Mouse (Mus musculus) right cerebral cortex, adult 18-20 months (tissue): ENCODE results near the gene Lhx1.

Source experiments
- DNase-seq: peaks from one replicate; pipeline ENCODE4 v3.0.0; 2022; ENCODE audit warnings: mixed read lengths

The Lhx1 gene

GRCm38 (mm10) chr11:84525421-84526274 lies at the start of gene Lhx1:
TSS of gene Lhx1 (minus strand) at chr11:84525535.
- no peak for DNase-seq

- DNase-seq: no peak
Observed at GRCm38 (mm10) chr11:84574834-84575233, 49.5 kb upstream of the Lhx1 start.

DNA sequence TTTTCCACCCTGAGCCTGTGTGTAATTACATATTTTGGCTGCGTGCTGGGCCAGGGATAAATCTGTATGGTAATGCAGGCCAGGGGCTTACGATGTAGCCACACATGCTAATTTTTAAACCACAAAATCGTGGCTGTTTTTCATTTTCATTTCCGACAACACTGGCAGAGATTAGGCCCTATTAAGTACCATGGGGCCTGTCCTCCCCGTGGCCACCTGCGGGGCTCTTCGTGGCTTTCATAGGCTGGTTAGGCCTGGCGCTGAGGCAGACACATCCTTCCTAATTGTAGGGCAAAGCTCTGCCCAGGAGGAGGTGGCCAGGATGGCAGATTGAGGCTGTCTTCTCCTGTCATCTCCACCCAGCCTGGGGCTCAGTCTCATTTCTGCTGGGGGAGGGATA lies 48.3 kb upstream of the Lhx1 start:
- DNase-seq: no peak

DNA sequence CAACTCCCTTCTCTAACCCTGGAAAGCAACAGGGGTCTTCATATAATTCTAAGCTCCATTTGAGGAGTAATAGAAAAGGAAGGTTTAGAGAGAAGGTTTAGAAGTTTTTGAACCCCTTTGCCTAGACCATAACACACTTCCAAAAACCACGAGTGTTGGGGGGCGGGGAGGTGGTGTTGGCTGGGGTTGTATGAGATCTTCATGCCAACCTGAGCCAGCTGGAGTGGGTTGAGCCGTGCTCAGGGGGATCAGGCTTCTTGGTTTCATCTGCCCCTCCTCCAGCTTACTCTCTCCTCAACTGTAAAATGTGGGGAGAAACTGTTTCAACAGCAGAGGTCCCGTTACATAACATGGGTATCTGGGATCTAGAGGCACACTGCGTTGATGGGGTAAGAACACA lies 45.5 kb upstream of the Lhx1 start:
- DNase-seq: no peak

DNA sequence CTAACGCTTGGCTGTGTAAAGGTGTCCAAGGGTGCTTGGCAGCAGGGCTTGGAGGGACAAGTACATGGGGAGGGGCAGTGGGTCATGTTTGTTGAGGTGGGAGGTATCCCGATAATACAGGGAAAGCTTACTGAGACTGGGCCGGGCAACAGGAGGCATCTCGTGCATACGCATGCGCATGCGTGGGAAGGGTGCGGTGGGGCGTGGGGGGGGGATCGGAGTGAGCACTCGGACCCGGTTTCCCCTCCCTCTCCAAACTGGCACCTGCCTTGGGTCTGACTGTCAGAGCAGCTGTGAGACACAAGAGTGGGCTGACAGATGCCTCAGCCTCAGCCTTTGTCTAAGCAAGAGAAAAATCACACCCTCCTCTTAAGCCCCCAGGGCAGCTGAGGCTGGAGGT lies 45.1 kb upstream of the Lhx1 start:
- DNase-seq: no peak

DNA sequence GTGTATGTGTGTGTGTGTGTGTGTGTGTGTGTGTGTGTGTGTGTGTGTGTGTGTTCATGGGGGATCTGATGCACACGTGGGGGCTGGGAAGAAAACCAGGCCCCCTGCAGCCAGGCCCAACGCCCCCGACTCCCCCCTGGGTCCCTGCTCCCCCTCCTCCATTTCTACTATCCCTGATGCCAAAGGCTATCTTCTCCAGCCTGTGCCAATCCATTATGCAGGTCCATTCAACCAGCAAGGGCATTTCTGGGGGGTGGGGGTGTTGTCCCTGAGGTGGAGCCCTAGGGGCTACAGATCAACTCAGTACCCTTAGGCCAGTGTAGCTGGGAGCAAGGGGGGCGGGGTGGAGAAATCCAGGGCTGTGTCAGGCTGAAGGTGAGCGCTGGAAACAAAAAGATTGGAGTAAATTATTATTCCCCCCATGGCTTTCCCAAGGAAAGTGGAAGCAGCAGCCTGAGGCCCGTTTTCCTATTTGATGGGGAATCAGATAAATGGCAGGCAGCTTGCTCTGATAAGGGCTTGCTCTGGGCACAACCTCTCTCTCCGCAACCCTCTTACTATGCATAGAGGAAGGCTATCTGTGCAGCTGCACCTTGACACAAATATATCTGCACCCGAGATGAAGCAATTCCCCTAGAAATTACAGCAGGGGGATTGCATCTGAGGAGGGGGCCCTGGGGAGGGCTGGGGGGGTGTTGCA lies 43.9 kb upstream of the Lhx1 start:
- DNase-seq: no peak

DNA sequence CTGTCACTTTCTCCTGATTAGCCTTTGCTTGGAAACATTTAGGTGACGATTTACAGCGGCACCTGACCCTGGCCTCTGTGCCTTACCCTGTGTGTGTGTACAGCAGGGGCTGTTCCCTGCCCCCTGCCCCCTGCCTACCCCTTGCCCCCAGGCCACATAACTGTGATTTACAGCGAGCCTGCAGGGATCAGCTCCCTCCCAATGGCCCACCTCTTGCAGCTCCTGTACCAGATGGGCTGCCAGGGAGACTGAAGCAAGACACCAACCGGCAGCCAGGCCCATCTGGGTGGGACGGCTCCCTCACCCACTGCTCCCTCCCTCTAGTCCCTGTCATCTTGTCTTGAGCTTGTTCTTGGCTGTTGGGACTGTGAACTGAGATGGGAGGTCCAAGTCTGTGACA lies 43.1 kb upstream of the Lhx1 start:
- no peak for DNase-seq

DNA sequence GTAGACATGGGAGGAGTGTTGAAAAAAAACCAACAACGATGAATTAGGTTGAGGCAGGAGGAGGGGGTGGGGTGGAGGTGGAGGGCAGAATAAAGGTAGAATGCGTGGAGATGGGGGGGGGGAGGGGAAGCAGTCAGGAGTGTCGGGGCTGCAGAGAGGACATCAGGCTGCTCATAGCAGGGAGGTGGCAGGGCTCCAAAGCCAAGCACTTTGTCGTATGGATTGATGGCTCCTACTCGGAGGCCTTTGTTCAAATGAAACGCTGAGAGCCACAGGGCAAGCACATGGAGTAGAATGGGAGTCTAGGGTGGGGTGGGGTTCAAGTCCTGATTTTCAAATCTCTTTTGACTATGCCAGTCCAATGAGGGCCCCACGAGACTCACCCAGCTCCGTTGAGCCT lies 41.4 kb upstream of the Lhx1 start:
- DNase-seq: no peak

- no peak for DNase-seq
Observed at GRCm38 (mm10) chr11:84565224-84565623, 39.9 kb upstream of the Lhx1 start.

DNA sequence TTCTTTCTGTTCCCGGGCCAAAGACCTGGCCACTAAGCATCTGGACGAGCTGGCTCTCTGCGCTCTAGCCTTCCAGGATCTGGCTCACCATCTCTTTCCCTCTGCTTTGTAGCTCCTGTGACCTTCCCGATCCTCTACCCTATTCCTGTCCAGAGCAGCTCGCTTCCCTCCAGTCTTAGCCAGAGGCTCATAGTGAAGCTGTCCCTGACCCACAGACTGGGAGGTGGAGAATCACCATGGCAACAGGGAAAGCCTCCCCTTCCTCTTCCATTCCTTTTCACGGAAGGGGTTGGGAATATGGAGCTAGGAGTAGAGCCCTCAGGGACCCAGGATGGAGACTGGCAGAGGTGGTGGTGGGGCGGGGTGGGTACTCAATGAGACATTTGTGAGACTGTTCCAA lies 38.0 kb upstream of the Lhx1 start:
- DNase-seq: no peak

DNA sequence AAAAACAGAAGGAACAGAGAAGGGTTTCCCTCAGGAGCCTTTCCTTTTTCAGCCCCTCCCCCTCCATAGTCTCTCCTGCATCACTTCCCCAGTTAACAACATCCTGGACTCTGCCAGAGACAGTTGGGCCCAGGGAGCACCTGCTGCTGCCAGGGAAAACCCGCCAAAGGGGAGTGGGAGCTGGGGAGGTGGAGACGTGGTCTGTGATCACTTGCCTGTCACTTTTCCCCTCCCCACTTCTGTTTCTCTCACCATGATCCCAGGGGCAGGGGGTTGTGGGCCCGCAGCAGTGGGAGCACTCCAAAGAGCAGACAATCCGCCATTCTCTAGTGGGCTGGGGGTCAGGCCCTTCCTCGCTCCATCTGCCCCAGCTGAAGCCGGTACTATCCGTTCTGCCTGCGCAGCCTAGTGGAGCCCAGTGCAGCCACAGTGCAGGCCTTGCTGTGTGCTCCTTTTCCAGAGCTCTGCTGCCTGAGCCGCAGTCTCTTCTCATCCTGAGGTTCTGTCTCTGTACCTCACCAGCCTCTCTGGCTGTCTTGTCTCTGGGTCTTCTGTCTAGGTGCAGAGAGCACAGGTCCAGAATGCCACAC lies 37.5 kb upstream of the Lhx1 start:
- DNase-seq: no peak

DNA sequence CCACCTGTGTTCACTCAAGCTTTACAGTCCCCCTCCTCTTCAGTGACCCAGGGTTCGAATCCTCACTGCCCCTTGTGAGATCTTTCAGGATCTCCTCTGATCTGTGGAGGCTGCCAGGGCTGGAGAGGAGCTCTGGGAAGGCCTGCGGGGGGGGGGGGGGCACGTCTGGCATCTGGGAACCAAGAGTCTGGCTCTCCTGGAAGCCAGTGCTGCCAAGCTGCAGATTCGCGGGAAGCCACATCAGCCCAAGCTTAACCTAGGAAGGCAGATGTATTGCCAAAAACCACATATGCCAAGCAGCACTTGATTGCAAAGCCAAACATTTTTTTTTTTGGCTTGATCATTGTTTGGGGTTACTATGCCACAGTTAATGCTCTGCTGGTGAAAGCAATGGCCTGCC lies 36.2 kb upstream of the Lhx1 start:
- no peak for DNase-seq

DNA sequence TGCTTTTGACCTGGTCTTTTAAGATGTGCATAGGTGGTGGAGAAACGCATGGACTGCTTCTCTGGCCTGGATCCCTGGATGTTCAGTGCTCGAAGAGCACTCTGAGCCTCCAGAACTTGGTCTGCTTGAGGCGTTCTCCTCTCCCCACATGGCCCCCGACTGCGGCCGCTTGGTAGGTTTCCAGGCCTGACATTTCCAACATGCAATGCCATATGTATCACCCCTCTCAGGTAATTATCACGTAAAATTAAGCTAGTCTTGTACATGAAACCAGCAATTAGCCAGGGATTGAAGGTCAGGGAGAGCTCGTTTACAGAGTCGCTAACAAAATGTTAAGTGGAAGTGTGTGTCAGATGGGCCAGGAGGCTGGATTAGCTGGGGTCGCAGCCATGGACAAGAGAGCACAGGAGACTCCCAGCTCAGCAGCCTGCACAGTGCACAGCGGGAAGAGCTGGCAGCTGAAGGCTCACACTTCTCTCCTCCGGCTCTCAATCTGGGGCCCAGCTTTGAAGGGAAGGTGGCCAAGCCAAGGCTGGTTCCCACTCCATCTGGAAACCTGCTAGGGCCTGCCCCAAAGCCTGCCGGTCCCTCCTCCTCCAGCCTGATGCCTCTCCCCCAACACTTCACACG lies 28.6 kb upstream of the Lhx1 start:
- no peak for DNase-seq

DNA sequence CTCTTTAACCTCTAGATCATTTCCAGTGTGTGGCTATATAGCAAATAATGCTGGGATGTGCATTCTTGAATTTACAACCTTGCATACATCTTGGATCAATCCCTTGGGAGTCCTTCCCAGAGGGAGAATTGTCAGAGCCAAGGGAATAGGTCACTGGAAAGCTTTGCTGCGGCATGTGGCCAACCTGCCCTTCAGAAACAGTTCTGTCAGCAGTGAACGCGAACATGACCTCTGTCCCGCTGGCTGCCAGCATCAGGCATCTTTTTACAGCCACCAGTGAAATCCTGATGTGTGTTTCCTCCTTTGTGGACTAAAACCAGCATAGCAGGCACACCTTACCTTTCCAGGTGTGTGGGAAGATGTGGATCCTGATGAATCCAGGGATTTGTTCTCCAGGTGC lies 26.0 kb upstream of the Lhx1 start:
- DNase-seq: no peak

GRCm38 (mm10) chr11:84549258-84549791 lies 24.0 kb upstream of the Lhx1 start:
- no peak for DNase-seq

DNA sequence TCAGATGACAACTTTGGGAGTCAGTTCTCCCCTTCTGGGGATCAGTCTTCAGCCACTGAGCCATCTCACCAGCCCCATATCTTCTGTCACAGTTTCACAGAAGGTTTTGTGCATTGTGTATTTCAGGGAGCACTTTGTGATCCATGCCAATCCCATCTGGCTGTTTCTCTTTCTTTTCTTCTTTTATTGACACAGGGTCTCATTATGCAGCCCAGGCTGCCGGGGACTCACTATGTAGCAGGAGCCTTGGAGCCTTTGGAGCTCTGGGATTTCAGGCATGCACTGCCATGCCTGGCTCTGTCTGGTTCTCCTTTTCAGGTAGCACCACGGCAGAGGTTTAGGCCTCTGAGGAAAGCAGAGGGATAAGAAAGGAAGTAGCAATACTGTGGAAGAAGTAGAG lies 23.0 kb upstream of the Lhx1 start:
- no peak for DNase-seq

GRCm38 (mm10) chr11:84539981-84540380 lies 14.6 kb upstream of the Lhx1 start:
- DNase-seq: no peak

DNA sequence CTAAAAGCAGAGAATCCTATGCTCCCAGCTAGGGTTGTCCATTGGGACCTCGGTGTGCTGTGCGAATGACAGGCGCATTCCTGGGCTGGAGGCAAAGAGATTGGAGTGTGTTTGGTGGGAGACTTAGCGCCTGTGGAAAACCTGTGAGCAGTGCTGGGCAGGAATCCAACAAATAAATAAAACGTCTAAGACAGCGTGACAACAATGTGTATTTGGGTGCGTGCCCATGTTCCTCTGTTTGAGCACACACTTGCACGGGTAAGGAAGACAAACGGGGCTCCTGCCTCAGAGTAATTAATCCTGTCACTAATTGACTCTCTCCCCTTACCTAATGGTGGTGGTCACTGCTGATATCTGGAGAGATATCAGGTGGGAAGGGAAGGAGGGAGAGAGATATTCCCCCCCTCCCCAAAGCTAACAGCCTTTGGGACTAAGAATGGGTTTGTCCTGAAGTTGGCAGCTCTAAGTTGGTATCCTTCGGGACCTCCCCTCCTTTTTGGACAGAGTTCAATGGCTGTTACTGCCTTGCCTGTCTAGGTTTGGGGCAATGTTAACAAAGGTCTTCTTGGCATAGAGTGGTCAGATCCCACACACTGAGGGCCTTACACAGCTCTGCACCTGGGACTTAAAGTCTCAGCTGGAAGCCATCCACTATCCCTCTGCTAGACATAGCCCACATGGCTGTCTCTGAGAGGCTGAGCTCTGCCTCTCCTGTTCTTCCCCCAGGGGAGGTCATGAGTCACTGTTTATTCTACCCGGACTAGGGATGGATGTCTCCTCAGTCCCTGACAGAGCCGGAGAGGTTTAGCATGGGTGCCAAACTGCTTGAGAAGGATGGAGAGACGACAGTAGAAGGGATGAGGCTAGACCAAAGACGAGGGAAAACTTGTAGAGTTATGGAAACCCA lies 4.7 kb upstream of the Lhx1 start:
- no peak for DNase-seq

DNA sequence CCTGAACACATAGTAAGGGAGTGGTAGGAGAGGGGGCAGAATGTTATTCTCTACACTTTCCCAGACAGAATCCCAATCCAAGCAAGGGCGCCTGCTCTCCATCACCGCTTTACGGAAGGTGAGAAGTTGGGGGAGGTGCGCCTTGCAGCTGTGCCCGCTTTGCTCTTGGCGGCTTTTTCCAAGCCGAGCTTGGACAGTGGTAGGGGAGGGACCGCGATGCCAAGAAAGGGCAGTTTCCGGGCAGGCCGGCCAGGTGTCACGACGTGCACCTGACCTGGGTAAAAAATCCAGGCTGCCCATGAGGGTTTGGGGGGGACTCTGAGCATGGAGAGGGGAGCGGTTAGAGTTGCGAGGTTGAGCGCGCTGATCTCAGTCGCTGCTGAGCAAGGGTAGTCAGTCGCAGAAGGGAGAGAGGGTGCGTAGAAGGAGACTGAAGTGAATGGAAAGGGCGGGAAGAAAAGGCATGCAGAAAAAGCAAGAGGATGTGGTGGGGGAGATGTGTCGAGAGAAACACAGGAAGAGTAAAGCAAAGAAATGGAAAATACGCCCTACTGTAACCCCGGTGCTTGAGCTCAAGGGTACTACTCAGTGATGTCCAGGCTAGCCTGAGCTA lies 3.9 kb upstream of the Lhx1 start:
- DNase-seq: no peak

- DNase-seq: no peak
Observed at GRCm38 (mm10) chr11:84526976-84527860, 1.9 kb upstream of the Lhx1 start.

DNA sequence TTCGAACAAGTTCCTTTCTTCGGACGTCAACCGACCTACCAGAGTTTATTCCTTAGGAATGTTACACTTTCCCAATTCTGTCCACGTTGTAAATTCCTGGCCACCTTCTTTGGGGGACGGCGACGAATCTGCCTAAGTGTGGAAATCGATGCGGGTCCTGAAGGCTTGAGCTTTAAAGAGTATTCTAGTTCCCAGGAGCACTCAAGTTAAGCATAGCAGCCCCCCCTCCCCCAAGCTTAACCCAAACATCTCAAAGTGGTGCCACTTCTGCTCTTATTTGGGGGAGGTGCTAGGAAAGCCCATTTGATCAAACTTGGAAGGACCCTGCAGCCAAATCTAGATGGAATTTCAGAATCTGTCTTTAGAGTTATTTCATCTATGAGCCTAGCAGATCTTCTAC lies 1.1 kb upstream of the Lhx1 start:
- no peak for DNase-seq
